ENCODE assay signal across 32 mouse cellular contexts in the genomic region with DNA sequence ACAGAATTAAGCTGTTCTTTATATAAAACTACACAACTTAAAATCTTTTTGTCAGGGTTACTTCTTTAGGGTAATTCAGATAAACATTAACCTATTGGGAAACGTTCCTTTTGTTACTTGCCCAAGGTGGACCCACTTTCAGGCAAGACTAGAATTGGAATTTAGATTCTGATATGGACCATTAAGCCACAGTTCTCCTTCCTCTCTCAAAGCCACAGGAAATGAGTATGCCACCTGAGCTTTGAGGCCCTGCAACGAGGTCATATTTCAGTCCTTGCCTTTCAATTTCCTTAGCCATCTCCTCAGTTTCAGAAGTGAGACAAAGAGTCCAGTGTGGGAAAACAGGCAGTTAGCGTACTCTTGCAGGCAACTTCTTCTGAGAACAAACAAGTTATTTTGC.
DNase-seq lines count a peak whose midpoint lies in the region; ATAC-seq lines count a peak whose summit lies in the region.
"Had no signal": no experiment of that assay in that cellular context is flagged by ENCODE, and none has a peak within 500 bp of the region (broad histone marks: within the 10 kb centered on the region; RNA-seq: fewer than 3 reads in every experiment).

No protein-coding gene starts in this region.

- no peak overlapping the region for H3K4me2 ChIP-seq in kidney, embryonic 14.5 days (replicated peaks; ENCODE audit: low read depth, low read length)
- H3K4me2 ChIP-seq in embryonic facial prominence, embryonic 14.5 days (ENCODE audit: low read depth, low read length): no peak overlapping the region
- H3K4me2 ChIP-seq in limb, embryonic 12.5 days: no peak overlapping the region
- H3K4me2 ChIP-seq in intestine, embryonic 16.5 days (ENCODE audit: low read depth, low read length): no peak overlapping the region
- H3K4me2 ChIP-seq: heart, embryonic 11.5 days; hindbrain, embryonic 12.5 days; lung, embryonic 15.5 days; midbrain, embryonic 11.5 days had no signal

- H3K9ac ChIP-seq in kidney, embryonic 14.5 days (ENCODE audit: low read depth, low read length): no peak overlapping the region
- no peak overlapping the region for H3K9ac ChIP-seq in embryonic facial prominence, embryonic 14.5 days (ENCODE audit: low read depth, low read length)
- H3K9ac ChIP-seq in limb, embryonic 12.5 days (replicated peaks): no peak overlapping the region
- H3K9ac ChIP-seq in intestine, embryonic 16.5 days (ENCODE audit: low read depth, low read length): no peak overlapping the region
- H3K9ac ChIP-seq: hindbrain, embryonic 12.5 days; liver, embryonic 14.5 days; lung, embryonic 15.5 days had no signal

- no peak overlapping the region for H3K4me3 ChIP-seq in kidney, embryonic 14.5 days (ENCODE audit: low read length)
- H3K4me3 ChIP-seq in embryonic facial prominence, embryonic 14.5 days (ENCODE audit: low read depth, low read length): no peak overlapping the region
- H3K4me3 ChIP-seq in limb, embryonic 12.5 days (replicated peaks): no peak overlapping the region
- H3K4me3 ChIP-seq in intestine, embryonic 16.5 days (ENCODE audit: low read length): no peak overlapping the region
- H3K4me3 ChIP-seq: hindbrain, embryonic 12.5 days; layer of hippocampus, adult 2 months; left cerebral cortex, adult 2 months; lung, embryonic 15.5 days had no signal

- peak; percentile 93 for ATAC-seq in kidney, embryonic 14.5 days (ENCODE audit: low FRiP score, low TSS enrichment)
- no peak for ATAC-seq in embryonic facial prominence, embryonic 14.5 days (ENCODE audit: low read depth)
- ATAC-seq in limb, embryonic 12.5 days (ENCODE audit: insufficient number of reproducible peaks, insufficient read depth, low FRiP score, low TSS enrichment, low read depth): no peak
- no peak for ATAC-seq in intestine, embryonic 16.5 days
- ATAC-seq: forebrain, embryonic 14.5 days; hindbrain, postnatal 0 days; intestine, postnatal 0 days; midbrain, embryonic 16.5 days; Patski had no signal

- no peaks in the 10 kb centered on the region for H3K9me3 ChIP-seq in kidney, embryonic 14.5 days (ENCODE audit: control insufficient read depth, low read length)
- H3K9me3 ChIP-seq in embryonic facial prominence, embryonic 14.5 days (ENCODE audit: control insufficient read depth, low read length): no peaks in the 10 kb centered on the region
- H3K9me3 ChIP-seq in limb, embryonic 12.5 days: no peaks in the 10 kb centered on the region
- no peaks in the 10 kb centered on the region for H3K9me3 ChIP-seq in intestine, embryonic 16.5 days (ENCODE audit: control insufficient read depth, low read length)
- H3K9me3 ChIP-seq: hindbrain, embryonic 12.5 days; lung, embryonic 15.5 days had no signal

- 23% methylated on average over 3 of the region's 3 CpGs for WGBS in kidney, embryonic 14.5 days
- WGBS in embryonic facial prominence, embryonic 14.5 days: 24% methylated on average over 3 of the region's 3 CpGs
- WGBS in limb, embryonic 12.5 days: 22% methylated on average over 3 of the region's 3 CpGs
- WGBS in intestine, embryonic 16.5 days: 55% methylated on average over 3 of the region's 3 CpGs

- DNase-seq in kidney, postnatal 36 days: no peak
- peak; percentile 1 for DNase-seq in R1 (ENCODE audit: low read depth, low spot score)
- DNase-seq in embryonic facial prominence, embryonic 14.5 days (ENCODE audit: low spot score): peak; percentile 5
- no peak for DNase-seq in c-Kit-positive CD71-positive TER-119-positive erythroid progenitor cells, embryonic 14.5 days (ENCODE audit: low spot score)
- DNase-seq: adrenal gland, postnatal 25 days; cerebellum, adult 2 months; cerebellum, postnatal 25 days; gastrocnemius, postnatal 25 days; heart, adult 11 months; heart, postnatal 36 days; kidney, postnatal 14 days; liver; right cerebral cortex, postnatal 25 days; spleen, adult 18-20 months; thymus, adult 18-20 months; thymus, postnatal 25 days had no signal

- H3K36me3 ChIP-seq in kidney, embryonic 14.5 days (ENCODE audit: control insufficient read depth, insufficient read depth, low read length): no peaks in the 10 kb centered on the region
- H3K36me3 ChIP-seq in embryonic facial prominence, embryonic 14.5 days (ENCODE audit: control insufficient read depth, insufficient read depth, low read length): no peaks in the 10 kb centered on the region
- H3K36me3 ChIP-seq in limb, embryonic 12.5 days: no peaks in the 10 kb centered on the region
- H3K36me3 ChIP-seq in intestine, embryonic 16.5 days (ENCODE audit: control insufficient read depth, insufficient read depth, low read length): no peaks in the 10 kb centered on the region
- H3K36me3 ChIP-seq: hindbrain, embryonic 12.5 days; lung, embryonic 15.5 days had no signal

- no peaks in the 10 kb centered on the region for H3K4me1 ChIP-seq in kidney, embryonic 14.5 days (ENCODE audit: control insufficient read depth, insufficient read depth, low read length)
- H3K4me1 ChIP-seq in embryonic facial prominence, embryonic 14.5 days (ENCODE audit: control insufficient read depth, insufficient read depth, low read length): no peaks in the 10 kb centered on the region
- H3K4me1 ChIP-seq in limb, embryonic 12.5 days (replicated peaks): peaks cover 5% of the 10 kb centered on the region; the same call in 1 of the 2 replicates
- H3K4me1 ChIP-seq in intestine, embryonic 16.5 days (ENCODE audit: control insufficient read depth, insufficient read depth, low read length): no peaks in the 10 kb centered on the region
- H3K4me1 ChIP-seq: hindbrain, embryonic 12.5 days; lung, embryonic 15.5 days had no signal

- H3K27ac ChIP-seq in kidney, embryonic 14.5 days (ENCODE audit: low read depth, low read length): peak overlapping the region; percentile 62; the same call in 1 of the 2 replicates
- no peak overlapping the region for H3K27ac ChIP-seq in embryonic facial prominence, embryonic 14.5 days (replicated peaks; ENCODE audit: low read depth, low read length)
- H3K27ac ChIP-seq in limb, embryonic 12.5 days: peak overlapping the region; percentile 13; the same call in 1 of the 2 replicates
- no peak overlapping the region for H3K27ac ChIP-seq in intestine, embryonic 16.5 days (ENCODE audit: low read length)
- H3K27ac ChIP-seq: hindbrain, embryonic 12.5 days; hindbrain, postnatal 0 days; layer of hippocampus, adult 2 months; left cerebral cortex, adult 2 months; liver, embryonic 14.5 days; lung, embryonic 15.5 days; stomach, postnatal 0 days had no signal

- no peaks in the 10 kb centered on the region for H3K27me3 ChIP-seq in kidney, embryonic 14.5 days (ENCODE audit: control insufficient read depth, insufficient read depth, low read length)
- no peaks in the 10 kb centered on the region for H3K27me3 ChIP-seq in embryonic facial prominence, embryonic 14.5 days (replicated peaks; ENCODE audit: control insufficient read depth, insufficient read depth, low read length)
- H3K27me3 ChIP-seq in limb, embryonic 12.5 days: no peaks in the 10 kb centered on the region
- no peaks in the 10 kb centered on the region for H3K27me3 ChIP-seq in intestine, embryonic 16.5 days (replicated peaks; ENCODE audit: control insufficient read depth, insufficient read depth, low read length)
- H3K27me3 ChIP-seq: hindbrain, embryonic 12.5 days; lung, embryonic 15.5 days had no signal

Comparison
In these comparisons a context has a peak if more than half of its experiments do, and no peak if none do; other contexts are left out.
1. H3K27ac ChIP-seq: peak in kidney, embryonic 14.5 days (single experiment) and limb, embryonic 12.5 days (single experiment); none in embryonic facial prominence, embryonic 14.5 days (single experiment) and intestine, embryonic 16.5 days (single experiment).
2. DNase-seq: peak in R1 (single experiment) and embryonic facial prominence, embryonic 14.5 days (single experiment); none in kidney, postnatal 36 days (0 of 2) and c-Kit-positive CD71-positive TER-119-positive erythroid progenitor cells, embryonic 14.5 days (single experiment).